Mouse (Mus musculus) neural tube, embryonic 11.5 days (tissue): Measurements from ENCODE around the gene Lrrc8d. TPM values are rescaled to one million over a fixed set of nuclear protein-coding genes. Genes with fewer than 3 reads are reported as not detected.
A peak's percentile ranks its signal among the peaks of the same experiment; 100 is the strongest.
"Not testable (repeated sequence)": the region's sequence is repeated elsewhere in the genome, so short reads cannot be mapped to it uniquely, and the experiment has no call there.

Experiments used
- ATAC-seq: fragments of 200-750 bp; cut with Nextera tagmentation; 2 replicates; pipeline ENCODE4 v1.8.0; 2017; ENCODE audit warnings: moderate number of reproducible peaks, mild to moderate bottlenecking, moderate TSS enrichment, moderate library complexity; ENCODE audit not compliant: insufficient read depth, low FRiP score, low TSS enrichment
- DNase-seq: peaks from one replicate; pipeline ENCODE4 v3.0.0-alpha.2; 2015; ENCODE audit warnings: low spot score
- H3K27ac ChIP-seq: fragments of 300-500 bp; sonication (generic); 2 replicates; pipeline ENCODE4 v1.5.1; 2014; ENCODE audit warnings: low read depth, mild to moderate bottlenecking, low read length
- H3K27me3 ChIP-seq: fragments of 300-500 bp; sonication (generic); 2 replicates; pipeline ENCODE4 v1.6.1; 2014; ENCODE audit warnings: mild to moderate bottlenecking, low read length, mixed read lengths; ENCODE audit not compliant: control insufficient read depth, insufficient read depth
- H3K36me3 ChIP-seq: fragments of 300-500 bp; sonication (generic); 2 replicates; pipeline ENCODE4 v1.6.1; 2014; ENCODE audit warnings: mild to moderate bottlenecking, low read length, moderate library complexity, mixed read lengths; ENCODE audit not compliant: control insufficient read depth, insufficient read depth
- H3K4me1 ChIP-seq: fragments of 300-500 bp; sonication (generic); 2 replicates; pipeline ENCODE4 v1.6.1; 2014; ENCODE audit warnings: low read length, mixed read lengths; ENCODE audit not compliant: control insufficient read depth, insufficient read depth
- H3K4me2 ChIP-seq: fragments of 300-500 bp; sonication (generic); 2 replicates; pipeline ENCODE4 v1.6.1; 2014; ENCODE audit warnings: low read depth, mild to moderate bottlenecking, moderate library complexity
- H3K4me3 ChIP-seq: fragments of 300-500 bp; sonication (generic); 2 replicates; pipeline ENCODE4 v1.5.1; 2014; ENCODE audit warnings: low read depth, low read length
- H3K9ac ChIP-seq: fragments of 300-500 bp; sonication (generic); 2 replicates; pipeline ENCODE4 v1.6.1; 2014; ENCODE audit warnings: mild to moderate bottlenecking, low read length
- H3K9me3 ChIP-seq: fragments of 300-500 bp; sonication (generic); 2 replicates; pipeline ENCODE4 v1.6.1; 2016; ENCODE audit warnings: low read length; ENCODE audit not compliant: control insufficient read depth
- WGBS: fragments of 180-500 bp; shearing (Covaris S2); extraction: QIAGEN DNeasy Blood & Tissue Kit; methylation state at CpG from one replicate; pipeline ENCODE4 v1.1.7; 2014; 5-methylcytosine and 5-hydroxymethylcytosine counted together
- polyA plus RNA-seq: library from polyadenylated mRNA; unstranded; fragments of >200 nt; fragmentation: Nextera tagmentation; extraction: Ambion mirVana; gene quantifications from 2 replicates; pipeline ENCODE4 v1.2.1, GENCODE M21; 2014

Lrrc8d gene
- polyA plus RNA-seq, 1 experiment from 2014 or later = 28.6 TPM

DNA sequence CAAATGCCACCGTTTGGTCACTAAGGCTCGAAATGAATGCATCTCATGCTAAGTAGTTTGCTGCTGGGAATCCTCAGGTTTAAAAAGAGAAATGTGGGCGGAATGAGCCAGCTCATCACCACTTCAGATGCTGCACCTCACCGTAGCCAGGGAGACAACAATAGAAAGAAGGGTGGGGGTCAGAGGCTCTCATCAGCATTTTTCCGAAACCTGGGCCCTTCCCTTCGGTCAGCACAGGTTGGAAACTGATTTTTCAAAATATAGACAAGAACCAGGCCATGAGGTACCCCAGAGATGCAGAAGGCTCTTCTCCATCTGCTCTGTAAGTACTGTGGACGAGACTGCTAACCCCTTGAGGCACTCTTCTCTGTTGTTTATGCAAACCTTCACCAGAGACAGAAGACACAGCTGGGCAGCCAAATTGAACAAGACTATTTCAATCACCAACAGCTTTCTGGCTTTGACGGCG lies 17.6 kb upstream of the Lrrc8d start:
- no peak overlapping the region for H3K27ac ChIP-seq
- H3K9me3 ChIP-seq = no peaks in the 10 kb centered on the region
- no peaks in the 10 kb centered on the region for H3K36me3 ChIP-seq
- no peaks in the 10 kb centered on the region for H3K27me3 ChIP-seq
- H3K9ac ChIP-seq = no peak overlapping the region
- 70% methylated on average over 9 of the region's 9 CpGs for WGBS
- H3K4me3 ChIP-seq = no peak overlapping the region
- no peak overlapping the region for H3K4me2 ChIP-seq
- ATAC-seq (no peak), DNase-seq (peak; percentile 12)
- peaks cover 13% of the 10 kb centered on the region for H3K4me1 ChIP-seq

DNA sequence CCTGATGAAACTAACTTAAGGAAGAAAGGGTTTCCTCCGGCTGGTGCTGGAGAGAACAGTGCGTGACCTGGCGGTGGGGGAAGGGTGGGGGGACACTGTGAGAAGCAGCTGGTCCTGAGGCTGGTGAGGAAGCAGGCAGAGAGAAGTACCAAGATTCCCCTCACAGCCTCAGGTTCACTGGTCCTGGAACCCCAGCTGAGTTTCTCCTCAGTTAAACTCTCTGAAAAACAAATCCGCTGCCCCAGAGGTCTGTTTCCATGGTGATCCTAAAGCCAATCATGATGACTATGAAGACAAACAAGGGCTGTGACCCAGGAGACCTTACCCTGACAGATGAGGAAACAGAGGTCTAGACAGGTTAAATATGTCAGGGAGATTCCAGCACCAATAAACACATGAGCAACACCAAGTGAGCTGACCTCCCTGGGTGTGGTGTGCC lies 15.8 kb upstream of the Lrrc8d start:
- no peak overlapping the region for H3K4me3 ChIP-seq
- no peak overlapping the region for H3K9ac ChIP-seq
- H3K9me3 ChIP-seq = no peaks in the 10 kb centered on the region
- DNase-seq = no peak
- H3K4me2 ChIP-seq = no peak overlapping the region
- 19% methylated on average over 4 of the region's 4 CpGs for WGBS
- H3K27me3 ChIP-seq = no peaks in the 10 kb centered on the region
- H3K36me3 ChIP-seq = no peaks in the 10 kb centered on the region
- no peak overlapping the region for H3K27ac ChIP-seq
- no peak for ATAC-seq
- H3K4me1 ChIP-seq = peaks cover 13% of the 10 kb centered on the region

DNA sequence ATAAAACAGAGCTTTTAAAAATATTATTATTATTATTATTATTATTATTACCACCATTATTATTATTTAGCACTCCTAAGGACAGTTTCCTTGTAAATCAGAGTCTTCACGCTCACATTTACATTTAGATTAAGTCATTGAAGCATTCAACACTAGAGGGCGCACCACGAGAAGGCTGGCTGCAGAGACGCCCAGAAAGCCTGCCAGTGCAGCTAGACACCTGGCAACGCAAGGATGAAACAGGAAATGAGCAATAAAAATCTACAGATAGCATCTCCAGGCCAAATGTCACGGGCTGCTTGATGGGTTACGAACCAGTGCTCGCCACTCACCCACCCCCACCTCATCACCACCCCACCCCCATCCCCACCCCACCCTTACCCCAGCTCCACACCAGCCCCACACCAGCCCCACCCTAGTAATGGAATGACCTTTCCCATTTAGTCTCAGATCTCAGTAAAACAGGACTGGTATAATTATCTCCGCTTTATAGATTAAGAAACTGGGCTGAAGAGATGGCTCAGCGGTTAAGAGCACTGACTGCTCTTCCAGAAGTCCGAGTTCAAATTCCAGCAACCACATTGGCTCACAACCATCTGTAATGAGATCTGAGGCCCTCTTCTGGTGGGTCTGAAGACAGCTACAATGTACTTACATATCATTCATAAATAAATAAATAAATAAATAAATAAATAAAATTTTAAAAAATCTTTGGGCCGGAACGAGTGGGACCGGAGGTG lies 14.7 kb upstream of the Lrrc8d start:
- Histone ChIP-seq H3K4me2 (no peak overlapping the region), H3K4me3 (no peak overlapping the region), H3K9ac (no peak overlapping the region), H3K36me3 (no peaks in the 10 kb centered on the region), H3K27me3 (no peaks in the 10 kb centered on the region), H3K27ac (no peak overlapping the region), H3K4me1 (peaks cover 11% of the 10 kb centered on the region), H3K9me3 (no peaks in the 10 kb centered on the region)
- DNase-seq = peak; percentile 77
- 30% methylated on average over 14 of the region's 14 CpGs for WGBS
- peak; percentile 71; the same call in 1 of the 2 replicates for ATAC-seq

DNA sequence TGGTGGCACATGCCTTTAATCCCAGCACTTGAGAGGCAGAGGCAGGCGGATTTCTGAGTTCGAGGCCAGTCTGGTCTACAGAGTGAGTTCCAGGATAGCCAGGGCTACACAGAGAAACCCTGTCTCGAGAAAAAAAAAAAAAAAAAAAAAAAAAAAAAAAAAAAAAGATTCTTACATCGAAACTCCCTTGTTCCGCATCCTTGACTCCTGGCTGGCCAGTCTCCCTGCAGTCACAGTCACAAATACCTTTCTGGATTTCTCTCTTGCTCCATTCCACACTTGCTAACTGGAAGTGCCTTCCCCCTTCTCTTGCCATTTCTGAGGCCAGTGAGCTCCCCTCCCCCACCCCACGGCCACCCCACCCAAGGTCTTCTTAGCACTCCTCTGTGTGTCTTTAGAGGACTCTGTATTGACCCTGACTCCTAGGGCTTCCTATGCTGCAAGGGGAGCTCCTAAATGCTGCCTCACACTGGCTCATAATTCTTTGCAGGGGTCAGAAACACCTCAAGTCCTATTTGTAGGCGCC lies 13.9 kb upstream of the Lrrc8d start:
- not testable (repeated sequence) for H3K9ac ChIP-seq, H3K4me3 ChIP-seq, H3K27me3 ChIP-seq, H3K27ac ChIP-seq, H3K4me2 ChIP-seq, ATAC-seq, H3K4me1 ChIP-seq, H3K36me3 ChIP-seq, H3K9me3 ChIP-seq
- DNase-seq = peak; percentile 8
- 79% methylated on average over 6 of the region's 7 CpGs for WGBS

DNA sequence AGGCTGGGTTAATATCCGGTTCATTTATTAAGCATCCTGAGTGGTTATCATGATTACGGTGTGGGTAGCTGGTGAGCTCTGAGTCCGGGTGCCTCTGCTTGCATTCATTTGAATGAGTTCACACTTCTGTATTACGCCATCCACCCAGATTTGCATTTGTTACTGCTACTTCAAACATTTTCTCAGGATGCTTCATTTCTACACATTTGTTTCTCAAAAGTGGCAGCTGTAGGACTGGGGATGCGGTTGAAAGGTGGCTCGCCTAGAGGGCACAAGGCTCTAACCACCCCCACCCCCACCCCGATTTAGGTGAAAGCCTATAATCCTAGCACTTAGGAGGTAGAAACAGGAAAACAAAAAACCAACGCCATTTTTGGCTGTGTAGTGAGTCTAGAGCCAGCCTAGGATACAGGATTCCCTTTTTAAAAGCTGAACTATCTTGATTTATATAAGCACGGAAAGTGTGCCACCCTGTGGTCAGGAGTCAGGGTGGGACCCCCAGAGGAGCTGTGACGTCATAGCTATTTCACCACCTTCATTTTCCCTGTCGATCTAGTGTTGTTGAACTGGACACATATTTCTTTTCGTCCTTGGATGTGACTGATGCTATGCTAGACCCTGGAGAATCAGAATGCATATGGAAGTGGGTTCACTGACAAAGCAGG lies 13.3 kb upstream of the Lrrc8d start:
- Histone ChIP-seq H3K4me2 (no peak overlapping the region), H3K4me1 (peaks cover 5% of the 10 kb centered on the region; the same call in 1 of the 2 replicates), H3K9me3 (no peaks in the 10 kb centered on the region), H3K27ac (no peak overlapping the region), H3K9ac (no peak overlapping the region), H3K4me3 (no peak overlapping the region), H3K36me3 (no peaks in the 10 kb centered on the region), H3K27me3 (no peaks in the 10 kb centered on the region)
- ATAC-seq (no peak), DNase-seq (peak; percentile 17)
- WGBS = 67% methylated on average over 12 of the region's 12 CpGs

DNA sequence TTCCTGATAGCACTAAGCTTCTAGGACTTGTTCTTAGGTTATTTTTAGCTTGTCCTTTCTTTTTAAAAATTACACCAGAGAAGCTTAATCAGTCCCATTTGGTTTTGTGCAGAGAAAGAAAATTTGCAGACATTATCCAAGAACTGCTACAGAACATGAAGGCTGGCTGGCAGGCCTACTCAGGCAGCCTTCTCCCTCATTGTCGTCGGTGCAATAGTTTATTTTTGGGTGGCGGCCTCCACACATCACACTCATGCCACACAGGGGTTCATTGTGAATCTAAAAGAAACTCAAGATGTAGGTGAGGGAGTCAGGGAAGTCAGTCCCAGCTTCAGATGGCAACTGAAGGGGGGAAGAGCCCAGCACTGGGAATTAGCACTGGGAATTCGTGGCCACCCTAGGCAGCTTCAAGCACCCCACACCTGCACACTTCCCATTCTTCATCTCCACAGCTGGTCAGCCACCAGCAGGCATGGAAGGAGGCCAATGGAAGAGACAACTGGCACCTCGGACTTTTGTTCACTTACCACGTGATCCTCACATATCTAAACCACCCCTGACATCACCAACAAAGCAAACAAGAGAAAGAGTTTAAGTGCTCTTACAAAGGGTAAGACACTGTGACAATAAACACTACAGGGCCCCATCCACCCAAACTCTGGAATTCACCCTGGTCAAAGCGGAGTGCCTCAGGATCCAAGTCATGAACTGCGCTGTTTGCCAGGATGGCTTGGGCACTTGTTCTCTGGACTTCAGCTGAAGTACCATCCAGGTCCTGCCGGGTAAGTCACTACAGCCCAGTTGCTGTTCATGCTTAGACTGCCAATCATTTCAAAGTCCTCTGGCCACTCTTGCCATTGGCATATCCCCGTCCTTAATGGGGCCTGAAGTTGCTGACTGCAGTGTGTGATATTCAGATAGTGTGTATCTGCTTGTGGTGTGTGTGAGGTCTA lies 9.0 kb upstream of the Lrrc8d start:
- H3K4me2 ChIP-seq = no peak overlapping the region
- H3K4me3 ChIP-seq = no peak overlapping the region
- 65% methylated on average over 10 of the region's 10 CpGs for WGBS
- no peak overlapping the region for H3K9ac ChIP-seq
- no peak for DNase-seq
- no peak for ATAC-seq
- no peaks in the 10 kb centered on the region for H3K9me3 ChIP-seq
- H3K27me3 ChIP-seq = no peaks in the 10 kb centered on the region
- H3K4me1 ChIP-seq = no peaks in the 10 kb centered on the region
- no peaks in the 10 kb centered on the region for H3K36me3 ChIP-seq
- no peak overlapping the region for H3K27ac ChIP-seq

DNA sequence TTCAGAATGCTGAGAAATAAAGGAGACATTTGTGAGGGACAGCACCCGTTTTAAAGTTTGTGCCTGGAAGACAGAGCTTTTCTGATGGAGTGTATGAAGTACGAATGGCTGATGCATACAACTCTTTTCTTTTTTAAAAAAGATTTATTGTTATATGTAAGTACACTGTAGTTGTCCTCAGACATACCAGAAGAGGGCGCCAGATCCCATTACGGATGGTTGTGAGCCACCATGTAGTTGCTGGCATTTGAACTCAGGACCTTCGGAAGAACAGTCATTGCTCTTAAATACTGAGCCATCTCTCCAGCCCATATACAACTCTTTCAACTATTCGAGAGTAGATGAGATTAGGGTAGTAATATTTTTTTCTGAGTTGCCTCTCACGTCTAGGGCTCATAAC lies 8.1 kb upstream of the Lrrc8d start:
- Histone ChIP-seq H3K4me2 (no peak overlapping the region), H3K36me3 (no peaks in the 10 kb centered on the region), H3K4me3 (no peak overlapping the region), H3K27me3 (no peaks in the 10 kb centered on the region), H3K9ac (no peak overlapping the region), H3K27ac (no peak overlapping the region), H3K4me1 (no peaks in the 10 kb centered on the region), H3K9me3 (no peaks in the 10 kb centered on the region)
- 82% methylated on average over 7 of the region's 7 CpGs for WGBS
- ATAC-seq (no peak), DNase-seq (no peak)

GRCm38 (mm10) chr5:105694339-105694930 lies 5.3 kb upstream of the Lrrc8d start:
- ATAC-seq = no peak
- DNase-seq = no peak
- H3K27me3 ChIP-seq = no peaks in the 10 kb centered on the region
- H3K9ac ChIP-seq = no peak overlapping the region
- H3K36me3 ChIP-seq = no peaks in the 10 kb centered on the region
- no peak overlapping the region for H3K4me2 ChIP-seq
- H3K4me3 ChIP-seq = no peak overlapping the region
- 0 out of 2 replicates have a peak, but pooled peaks cover 3% of the 10 kb centered on the region for H3K4me1 ChIP-seq
- WGBS = 82% methylated on average over 7 of the region's 7 CpGs
- no peaks in the 10 kb centered on the region for H3K9me3 ChIP-seq
- no peak overlapping the region for H3K27ac ChIP-seq
